Mouse (Mus musculus) embryonic fibroblast, embryonic 13.5 days (primary cell): Measurements from ENCODE around the gene Pdss2.

ENCODE experiments used
- CTCF ChIP-seq: IDR thresholded peaks from 2 replicates; pipeline ENCODE4 v1.5.1; 2011; ENCODE audit warnings: mild to moderate bottlenecking, control low read depth, low read length, moderate library complexity, borderline replicate concordance; ENCODE audit not compliant: insufficient read depth
- POLR2A ChIP-seq: IDR thresholded peaks from 2 replicates; pipeline ENCODE4 v1.6.1; 2011; ENCODE audit warnings: low read depth, mild to moderate bottlenecking, control low read depth, low read length, moderate library complexity

DNA sequence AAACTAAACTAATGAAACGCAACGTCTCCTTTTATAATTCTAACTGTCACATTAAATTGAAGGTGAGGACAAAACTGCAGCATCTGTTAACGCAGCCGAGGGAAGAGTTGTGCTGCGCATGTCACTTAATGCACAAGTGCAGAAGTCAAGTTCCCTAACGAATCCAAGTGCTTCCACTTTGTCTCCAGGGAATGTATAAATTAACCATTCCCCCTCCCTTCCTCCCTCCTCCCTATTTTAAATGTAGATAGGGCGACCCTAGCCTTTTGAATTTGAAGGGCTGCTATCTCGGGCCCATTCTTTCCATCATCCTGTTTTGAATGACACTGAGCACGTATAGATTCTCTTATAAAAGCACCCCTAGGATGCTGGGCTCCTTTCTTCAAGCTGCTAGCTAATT is 256.2 kb downstream of the Pdss2 start:
- TF ChIP-seq POLR2A, result no peak; the same call in 1 of the 2 replicates
- no peak for TF ChIP-seq CTCF
